Mouse (Mus musculus) spleen, postnatal 14 days (tissue): ENCODE data around the gene Rbl1.

Experiments used
- DNase-seq, 2 experiments: peaks; one replicate each; pipeline ENCODE4 v3.0.0; 2021 to 2022; ENCODE audit warnings: low spot score in 2 of 2

The Rbl1 gene

DNA sequence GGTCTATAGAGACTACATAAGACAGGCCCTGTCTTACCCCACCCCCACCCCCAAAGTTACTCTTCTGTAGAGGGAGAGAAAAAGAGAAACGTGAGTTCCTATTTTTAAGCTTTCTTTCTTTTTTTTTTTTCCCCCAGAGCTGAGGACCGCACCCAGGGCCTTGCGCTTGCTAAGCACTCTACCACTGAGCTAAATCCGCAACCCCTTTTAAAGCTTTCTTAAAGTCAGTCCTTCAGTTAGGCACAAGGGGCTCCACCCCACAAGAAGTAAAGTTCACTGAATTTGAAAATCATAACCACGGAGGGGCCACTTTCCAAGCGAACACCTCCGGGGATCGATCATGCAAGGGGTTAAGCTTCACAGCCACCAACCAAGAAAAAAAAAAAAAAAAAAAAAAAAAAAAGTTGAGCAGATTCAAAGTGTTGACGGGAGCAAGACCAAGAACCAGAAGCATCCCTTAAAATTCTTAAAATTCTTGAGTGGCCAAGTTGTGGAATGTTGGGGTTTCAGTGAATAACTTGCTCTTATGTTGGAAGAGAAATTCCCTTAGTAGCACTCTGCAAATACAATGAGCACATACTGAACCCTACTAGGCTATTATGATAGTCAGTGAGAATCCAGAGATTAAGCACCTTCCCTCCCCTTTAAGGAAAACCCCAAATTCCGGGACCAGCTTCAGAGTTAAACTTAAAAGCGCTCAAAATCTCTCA is 70.4 kb downstream of the Rbl1 start:
- DNase-seq, result no peak

- DNase-seq, result no peak
Measured at GRCm38 (mm10) chr2:157132686-157133540, 71.4 kb downstream of the Rbl1 start.

DNA sequence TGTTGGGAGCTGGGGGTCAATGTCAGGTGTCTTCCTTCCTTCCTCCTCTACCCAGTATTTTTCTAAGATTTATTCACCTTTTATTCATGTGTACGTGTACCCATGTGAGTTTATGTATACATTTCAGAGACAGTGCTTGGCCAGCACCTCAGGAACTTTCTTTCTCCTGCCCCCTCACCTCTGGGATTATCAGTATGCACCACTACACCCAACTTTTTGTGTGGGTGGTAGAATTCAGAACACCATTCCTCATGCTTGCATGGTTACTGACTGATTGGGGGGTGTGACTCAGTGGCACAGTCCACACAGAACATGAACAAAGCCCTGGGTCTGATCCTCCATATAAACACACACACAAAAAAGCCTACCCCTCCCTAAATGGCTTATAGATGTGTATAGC is 72.2 kb downstream of the Rbl1 start:
- no peak for DNase-seq

DNA sequence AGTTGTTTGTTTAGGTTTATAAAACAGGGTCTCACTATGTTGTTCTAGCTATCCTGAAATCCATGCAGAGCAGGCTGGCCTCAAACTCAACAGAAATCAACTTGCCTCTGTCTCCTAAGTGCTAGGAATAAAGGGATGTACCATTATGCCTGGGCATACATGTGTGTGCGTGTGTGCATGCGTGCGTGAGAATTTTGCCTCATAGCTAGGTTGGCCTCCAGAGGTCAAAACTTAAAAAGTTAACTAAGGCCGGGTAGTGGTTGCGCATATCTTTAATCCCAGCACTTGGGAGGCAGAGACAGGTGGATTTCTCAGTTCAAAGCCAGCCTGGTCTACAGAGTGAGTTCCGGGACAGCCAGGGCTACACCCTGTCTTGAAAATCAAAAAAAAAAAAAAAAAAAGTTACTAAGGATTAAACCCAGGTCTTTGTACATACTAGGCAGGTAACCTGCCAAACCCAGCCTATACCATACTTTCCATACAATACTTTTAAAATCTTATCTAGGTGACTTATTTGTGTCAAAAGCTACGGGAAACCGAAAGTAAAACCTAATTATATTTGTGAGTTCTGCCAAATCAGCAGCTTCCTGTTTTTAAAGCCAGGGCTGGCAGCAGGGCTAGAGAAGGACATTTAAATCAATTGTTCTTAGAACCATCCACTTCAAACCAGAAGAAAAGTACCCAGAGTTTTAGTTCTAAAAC is 73.4 kb downstream of the Rbl1 start:
- no peak for DNase-seq

DNA sequence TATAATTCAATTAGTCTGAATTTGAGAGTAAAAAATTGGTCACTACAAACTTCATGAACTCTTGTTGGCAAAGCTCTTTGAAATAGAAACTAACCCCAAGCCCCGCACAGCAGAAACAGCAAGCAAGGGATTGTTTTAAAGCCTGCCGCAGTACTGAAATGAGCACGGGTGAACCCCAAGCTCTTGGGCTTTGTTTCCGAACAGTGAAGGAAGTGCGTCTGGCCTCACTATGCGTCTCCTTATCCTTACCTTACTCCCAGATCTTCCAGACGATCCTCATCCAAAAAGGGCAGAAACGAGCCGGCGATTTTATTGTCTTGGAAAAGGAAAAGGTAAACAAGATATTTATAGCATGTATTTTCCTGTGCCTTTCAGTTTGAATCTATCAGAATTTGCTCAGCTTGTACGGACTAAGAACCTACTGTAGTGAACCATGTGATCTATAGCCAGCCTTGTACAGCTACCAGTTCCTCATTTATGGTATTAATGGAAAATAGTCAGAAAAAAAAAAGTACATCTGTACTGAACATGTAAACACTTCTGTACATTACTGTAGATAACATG is 74.7 kb downstream of the Rbl1 start:
- DNase-seq, result no peak

DNA sequence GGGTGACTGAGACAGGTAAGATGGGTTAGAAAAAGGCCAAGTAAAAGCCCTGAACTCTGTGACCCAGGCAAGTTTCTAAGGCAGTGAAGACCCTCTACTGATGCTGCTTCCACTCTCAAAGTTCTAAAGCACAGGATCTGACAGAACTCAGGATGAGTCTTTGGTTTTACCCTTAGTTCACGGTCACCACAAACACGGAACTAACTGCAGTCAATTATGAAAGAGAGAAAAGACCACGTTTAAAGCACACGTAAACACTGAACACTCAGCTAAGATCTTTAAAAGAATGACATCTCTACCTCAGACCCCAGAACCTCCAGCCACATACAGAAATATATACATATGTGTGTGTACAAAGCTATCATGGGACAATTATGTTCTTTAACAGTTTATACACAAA is 75.2 kb downstream of the Rbl1 start:
- DNase-seq, result no peak

DNA sequence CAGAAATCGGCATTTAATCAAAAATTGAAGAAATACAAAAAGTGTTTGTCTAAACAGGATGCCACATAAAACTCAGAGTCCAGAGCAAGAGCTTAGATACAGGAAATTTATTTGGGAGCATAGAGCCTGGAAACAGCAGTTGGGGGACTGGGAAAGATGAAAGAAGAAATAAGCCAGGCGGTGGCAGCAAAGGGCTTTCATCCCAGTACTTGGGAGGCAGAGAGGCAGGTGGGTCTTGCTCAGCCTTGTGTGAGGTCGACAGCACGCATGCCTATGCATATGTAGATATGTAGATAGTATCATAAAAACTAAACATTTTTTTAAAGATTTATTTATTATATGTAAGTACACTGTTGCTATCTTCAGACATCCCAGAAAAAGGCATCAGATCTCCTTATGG is 76.3 kb downstream of the Rbl1 start:
- no peak for DNase-seq

DNA sequence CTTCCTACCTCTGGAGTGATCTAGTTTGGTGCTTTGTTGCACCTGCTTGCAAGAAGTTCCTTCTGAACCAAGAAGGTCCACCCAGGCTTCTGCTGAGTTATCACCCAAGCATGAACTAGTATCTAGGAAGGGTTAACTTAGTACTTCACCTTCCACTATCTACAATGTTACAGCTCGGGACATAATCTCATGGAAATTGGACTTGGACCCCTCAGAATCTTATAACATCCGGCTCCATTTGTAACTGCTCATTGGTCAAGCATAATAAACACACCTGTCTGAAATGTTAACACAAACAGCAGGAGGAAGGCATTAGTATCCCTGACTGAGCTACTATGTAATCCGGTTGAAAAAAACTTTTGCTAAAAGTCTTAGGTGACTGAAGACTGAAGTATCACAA is 77.0 kb downstream of the Rbl1 start:
- DNase-seq, result no peak

DNA sequence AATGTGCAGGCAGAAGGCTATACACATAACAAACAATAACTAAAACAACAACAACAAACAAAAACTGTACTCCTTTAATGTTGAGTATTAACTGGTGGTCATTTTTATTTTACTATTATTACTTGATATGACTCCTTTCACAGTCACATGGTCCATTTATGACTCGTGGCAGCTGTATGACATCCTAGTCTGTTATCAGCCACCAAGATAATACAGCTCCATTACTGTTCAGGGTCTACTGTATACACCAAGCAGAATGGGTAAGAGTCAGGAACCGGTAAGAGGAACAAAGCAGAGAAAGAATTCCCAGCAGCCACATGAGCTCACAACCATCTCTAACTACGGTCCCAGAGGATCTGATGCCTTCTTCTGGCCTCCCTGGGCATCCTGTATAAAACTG is 79.1 kb downstream of the Rbl1 start:
- DNase-seq, result no peak

- DNase-seq, result no peak
Measured at GRCm38 (mm10) chr2:157121766-157122165, 82.6 kb downstream of the Rbl1 start.

DNA sequence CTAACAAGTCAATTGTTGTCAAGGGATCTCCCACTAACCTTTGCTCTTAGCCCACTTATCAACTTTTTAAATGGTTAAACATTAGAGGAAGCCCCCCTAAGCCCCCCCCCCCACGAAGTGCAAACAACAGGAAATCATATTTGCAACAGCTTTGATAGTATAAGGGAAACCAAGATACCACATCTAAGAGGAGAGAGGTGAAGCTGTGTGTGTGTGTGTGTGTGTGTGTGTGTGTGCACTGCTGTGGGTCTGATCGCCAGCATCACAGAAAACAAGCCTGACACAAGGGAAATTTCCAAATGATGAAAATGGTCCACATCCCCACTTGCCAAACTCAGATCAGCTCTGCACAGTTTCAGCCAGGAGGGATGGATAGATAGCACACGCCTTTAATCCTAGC is 85.3 kb downstream of the Rbl1 start:
- no peak for DNase-seq

GRCm38 (mm10) chr2:157118556-157118955 is 85.8 kb downstream of the Rbl1 start:
- DNase-seq, result no peak

- DNase-seq, result no peak
Measured at GRCm38 (mm10) chr2:157116964-157117363, 87.4 kb downstream of the Rbl1 start.

DNA sequence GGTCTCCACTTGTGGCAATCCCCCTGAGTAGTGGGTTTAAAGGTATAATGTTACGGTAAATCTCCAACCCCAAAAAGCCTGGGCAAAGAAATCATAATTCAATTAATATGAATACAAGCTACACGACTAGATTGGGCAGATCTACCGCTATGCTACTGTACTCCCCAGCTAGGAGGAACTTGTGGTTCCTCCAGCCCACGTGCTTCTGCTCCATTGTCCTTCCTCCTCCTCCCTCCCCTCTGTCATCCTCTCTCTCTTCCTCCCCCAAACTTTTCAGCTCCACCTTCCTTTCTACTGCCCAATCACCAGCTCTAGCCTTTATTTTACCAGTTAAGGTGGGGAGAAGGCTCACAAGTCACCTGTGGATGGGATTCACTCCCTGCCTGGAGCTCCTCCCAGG is 96.1 kb downstream of the Rbl1 start:
- no peak for DNase-seq

DNA sequence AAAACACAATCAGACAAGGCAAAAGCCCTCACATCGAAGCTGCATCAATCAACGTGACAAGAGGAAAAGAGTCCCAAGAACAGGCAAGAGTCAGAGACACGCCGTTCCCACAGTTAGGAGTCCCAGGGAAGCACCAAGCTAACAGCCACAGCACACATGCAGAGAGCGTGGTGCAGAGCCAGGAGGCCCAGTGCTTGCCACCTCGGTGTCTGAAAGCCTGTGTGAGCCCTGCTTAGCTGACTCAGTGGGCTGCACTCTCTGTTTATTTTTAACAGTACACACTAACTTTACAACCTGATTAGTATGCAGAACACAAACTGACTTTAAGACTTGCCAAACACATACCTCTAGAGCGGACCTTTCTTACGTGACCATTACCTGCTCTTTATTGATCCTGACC is 99.9 kb downstream of the Rbl1 start:
- DNase-seq, result no peak

GRCm38 (mm10) chr2:157102256-157102655 is 102.1 kb downstream of the Rbl1 start:
- no peak for DNase-seq

DNA sequence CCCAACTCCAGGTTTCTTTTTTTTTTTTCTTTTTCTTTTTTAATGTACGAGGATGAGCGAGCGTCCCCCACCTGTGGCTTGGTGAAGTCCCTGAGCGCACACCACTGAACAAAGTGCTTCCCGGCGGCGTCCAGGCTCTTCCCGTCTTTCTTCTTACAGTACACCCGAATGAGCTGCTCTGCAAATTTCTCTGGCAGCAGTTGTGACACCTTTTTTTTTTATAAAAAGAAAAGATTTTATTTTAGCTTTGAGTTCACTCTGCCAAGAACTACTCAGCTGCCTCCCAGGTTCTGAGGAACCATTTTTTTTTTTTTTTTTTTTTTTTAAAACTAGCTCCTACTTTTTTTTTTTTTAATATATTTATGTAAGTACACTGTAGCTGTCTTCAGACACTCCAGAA is 102.7 kb downstream of the Rbl1 start:
- no peak for DNase-seq

DNA sequence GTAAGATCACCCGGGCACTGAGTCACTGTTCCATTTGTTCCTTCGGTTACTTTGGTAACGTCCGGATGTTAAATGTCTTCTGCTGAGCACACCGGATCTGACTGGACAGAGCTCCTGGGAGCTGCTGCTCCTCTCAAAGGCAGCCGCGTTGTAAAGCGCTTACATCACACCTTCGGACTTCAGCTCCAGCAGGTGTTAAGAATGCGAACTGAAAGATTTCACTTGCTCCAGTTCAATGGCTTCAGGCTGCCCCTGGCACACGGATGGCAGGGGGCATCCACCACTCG is 104.1 kb downstream of the Rbl1 start:
- no peak for DNase-seq

- no peak for DNase-seq
Measured at GRCm38 (mm10) chr2:157099532-157100318, 104.6 kb downstream of the Rbl1 start.
